In the genomic region with DNA sequence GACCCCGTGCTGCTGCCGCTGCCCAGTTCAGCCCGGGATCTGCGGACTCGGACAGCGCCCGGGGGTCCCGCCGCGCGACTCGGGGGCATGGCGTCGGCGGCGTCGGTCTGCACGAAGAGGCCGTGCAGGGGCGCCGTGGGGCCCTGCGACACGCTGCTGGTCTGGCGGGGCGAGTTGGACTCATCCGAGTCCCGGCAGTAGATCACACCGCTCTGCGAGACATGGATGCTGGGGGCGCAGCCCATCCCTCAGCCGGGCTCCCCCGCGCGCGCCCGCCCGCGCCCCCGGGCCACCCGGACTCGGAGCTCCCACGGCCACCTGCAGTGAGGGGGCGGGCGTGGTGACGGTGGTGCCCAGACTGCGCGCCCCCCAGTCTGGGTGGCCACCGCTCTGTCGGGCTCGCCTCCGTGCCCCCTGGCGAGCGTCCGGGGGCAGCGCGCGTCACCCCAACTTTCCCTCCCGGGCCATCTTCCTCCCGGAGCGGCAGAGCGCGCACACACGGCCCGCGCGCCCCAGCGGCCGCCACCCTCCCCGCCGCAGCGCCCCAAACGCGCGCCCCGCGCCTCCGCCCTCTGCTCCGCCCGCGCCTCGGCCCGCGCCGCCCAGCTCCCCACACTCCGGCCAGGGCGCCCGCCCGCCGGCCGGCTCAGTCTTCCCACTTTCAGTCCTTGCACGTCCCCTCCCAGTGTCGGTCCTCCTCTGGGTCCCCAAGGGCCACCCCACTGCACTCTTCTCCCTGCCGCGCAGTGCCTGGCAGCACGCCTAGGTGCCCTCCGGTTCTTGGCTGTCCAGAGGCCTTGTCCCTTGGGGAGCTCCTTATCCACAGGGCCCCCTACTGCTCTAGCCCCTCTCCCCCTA, we compare ENCODE assay signal across 8 mouse cellular contexts. TPM values are rescaled to one million over a fixed set of nuclear protein-coding genes. Genes with fewer than 3 reads are reported as not detected.
DNase-seq lines count a peak whose midpoint lies in the region; ATAC-seq lines count a peak whose summit lies in the region.

No protein-coding gene starts in this region.

- H3K9me3 ChIP-seq in forebrain, embryonic 10.5 days = no peaks in the 10 kb centered on the region
- no peaks in the 10 kb centered on the region for H3K9me3 ChIP-seq in heart, embryonic 16.5 days (replicated peaks; ENCODE audit: control insufficient read depth, low read length)
- H3K9me3 ChIP-seq in liver, embryonic 12.5 days (replicated peaks) = no peaks in the 10 kb centered on the region
- H3K9me3 ChIP-seq in neural tube, embryonic 13.5 days = no peaks in the 10 kb centered on the region

- peak overlapping the region; percentile 83 for H3K27ac ChIP-seq in forebrain, embryonic 10.5 days
- H3K27ac ChIP-seq in heart, embryonic 16.5 days (ENCODE audit: low read length) = no peak overlapping the region
- H3K27ac ChIP-seq in liver, embryonic 12.5 days = no peak overlapping the region
- 0 out of 2 replicates have a peak overlapping the region, but pooled peaks have one; percentile 18 for H3K27ac ChIP-seq in neural tube, embryonic 13.5 days (replicated peaks)

- H3K9ac ChIP-seq in heart, embryonic 16.5 days (ENCODE audit: low read length) = peak overlapping the region; percentile 67
- H3K9ac ChIP-seq in liver, embryonic 12.5 days = 0 out of 2 replicates have a peak overlapping the region, but pooled peaks have one; percentile 12
- peak overlapping the region; percentile 81 for H3K9ac ChIP-seq in neural tube, embryonic 13.5 days

- H3K4me3 ChIP-seq in forebrain, embryonic 10.5 days = peak overlapping the region; percentile 84
- peak overlapping the region; percentile 70 for H3K4me3 ChIP-seq in heart, embryonic 16.5 days (ENCODE audit: low read length)
- H3K4me3 ChIP-seq in liver, embryonic 12.5 days = peak overlapping the region; percentile 55
- H3K4me3 ChIP-seq in neural tube, embryonic 13.5 days = peak overlapping the region; percentile 75

- H3K27me3 ChIP-seq in forebrain, embryonic 10.5 days (ENCODE audit: poor library complexity, severe bottlenecking) = peaks cover 52% of the 10 kb centered on the region
- peaks cover 37% of the 10 kb centered on the region for H3K27me3 ChIP-seq in heart, embryonic 16.5 days (ENCODE audit: control insufficient read depth, insufficient read depth, low read length)
- peaks cover 59% of the 10 kb centered on the region for H3K27me3 ChIP-seq in liver, embryonic 12.5 days (replicated peaks)
- H3K27me3 ChIP-seq in neural tube, embryonic 13.5 days = peaks cover 37% of the 10 kb centered on the region

- under 1% methylated on average over 73 of the region's 96 CpGs for WGBS in forebrain, embryonic 10.5 days
- WGBS in heart, embryonic 16.5 days = 1% methylated on average over 72 of the region's 96 CpGs
- 2% methylated on average over 70 of the region's 96 CpGs for WGBS in liver, embryonic 12.5 days (ENCODE audit: insufficient replicate concordance)
- under 1% methylated on average over 82 of the region's 96 CpGs for WGBS in neural tube, embryonic 13.5 days

- H3K4me2 ChIP-seq in heart, embryonic 16.5 days (ENCODE audit: low read depth, low read length) = peak overlapping the region; percentile 98
- H3K4me2 ChIP-seq in liver, embryonic 12.5 days = peak overlapping the region; percentile 72
- peak overlapping the region; percentile 96 for H3K4me2 ChIP-seq in neural tube, embryonic 13.5 days

- ATAC-seq in heart, embryonic 16.5 days (replicated peaks; ENCODE audit: extremely low read depth, insufficient read depth, low FRiP score) = peak; percentile 28; the same call in 1 of the 2 replicates
- no peak for ATAC-seq in liver, embryonic 12.5 days
- peak; percentile 81 for ATAC-seq in neural tube, embryonic 13.5 days (ENCODE audit: low read depth)
- no peak for ATAC-seq in CD4-positive, CD25-positive, alpha-beta regulatory T cell, adult 4 months

- DNase-seq in thymus, postnatal 4 days = peak; percentile 16
- no peak for DNase-seq in thymus, postnatal 14 days
- DNase-seq in forebrain, embryonic 10.5 days (ENCODE audit: extremely low spot score, low spot score) = peak; percentile 36
- peak; percentile 51 to 70 for DNase-seq in kidney, postnatal 25 days

- H3K36me3 ChIP-seq in forebrain, embryonic 10.5 days (replicated peaks) = no peaks in the 10 kb centered on the region
- no peaks in the 10 kb centered on the region for H3K36me3 ChIP-seq in heart, embryonic 16.5 days (ENCODE audit: control insufficient read depth, insufficient read depth)
- H3K36me3 ChIP-seq in liver, embryonic 12.5 days = no peaks in the 10 kb centered on the region
- no peaks in the 10 kb centered on the region for H3K36me3 ChIP-seq in neural tube, embryonic 13.5 days

- H3K4me1 ChIP-seq in forebrain, embryonic 10.5 days = peaks cover 16% of the 10 kb centered on the region
- peaks cover 4% of the 10 kb centered on the region; the same call in 1 of the 2 replicates for H3K4me1 ChIP-seq in heart, embryonic 16.5 days (ENCODE audit: control insufficient read depth, insufficient read depth, low read length)
- H3K4me1 ChIP-seq in liver, embryonic 12.5 days = no peaks in the 10 kb centered on the region; the same call in 1 of the 2 replicates
- peaks cover 17% of the 10 kb centered on the region; the same call in 1 of the 2 replicates for H3K4me1 ChIP-seq in neural tube, embryonic 13.5 days (replicated peaks)

RNA-seq across cellular contexts. Expression of a gene that starts 27.3 kb away (rescaled TPM):
- polyA plus RNA-seq in forebrain, embryonic 10.5 days (2016; fragmentation: Nextera tagmentation; extraction: Ambion mirVana) = 1.4 and 1.5 TPM in 2 replicates
- 0.56 and 1.1 TPM in 2 replicates for polyA plus RNA-seq in heart, embryonic 16.5 days (2015; fragmentation: Nextera tagmentation; extraction: Ambion mirVana)
- polyA plus RNA-seq in liver, embryonic 12.5 days (2016; fragmentation: Nextera tagmentation; extraction: Ambion mirVana) = 0.52 and 0.66 TPM in 2 replicates
- polyA plus RNA-seq in neural tube, embryonic 13.5 days (2015; fragmentation: Nextera tagmentation; extraction: Ambion mirVana) = 5.8 and 7.2 TPM in 2 replicates
- polyA plus RNA-seq in CD4-positive, CD25-positive, alpha-beta regulatory T cell, adult 4 months (2017; shearing (Covaris generic)) = 1 to 10 TPM in 1 of 2 experiments, under 1 TPM in 1; 0.74 to 1.8 TPM

Comparison
In these comparisons a context has a peak if more than half of its experiments do, and no peak if none do; other contexts are left out.
1. H3K27ac ChIP-seq: peak in forebrain, embryonic 10.5 days (single experiment) and neural tube, embryonic 13.5 days (single experiment); none in heart, embryonic 16.5 days (single experiment) and liver, embryonic 12.5 days (single experiment).
2. ATAC-seq: peak in heart, embryonic 16.5 days (single experiment) and neural tube, embryonic 13.5 days (single experiment); none in liver, embryonic 12.5 days (single experiment) and CD4-positive, CD25-positive, alpha-beta regulatory T cell, adult 4 months (single experiment).
3. H3K9ac ChIP-seq: peak in every context shown above with its lines; median percentile 81 in neural tube, embryonic 13.5 days; 67 in heart, embryonic 16.5 days; 12 in liver, embryonic 12.5 days.
4. Peak in every context shown above with its lines, with median percentiles within 50 percentile points of each other: H3K4me3 ChIP-seq and H3K4me2 ChIP-seq.